Mouse (Mus musculus) liver, adult 2 months (tissue): ENCODE results near the gene Synpr. TPM values are rescaled to one million over a fixed set of nuclear protein-coding genes. Genes with fewer than 3 reads are reported as not detected.
"Not testable (repeated sequence)": the region's sequence is repeated elsewhere in the genome, so short reads cannot be mapped to it uniquely, and the experiment has no call there.

Experiments
- DNase-seq: peaks from one replicate; pipeline ENCODE4 v3.0.0-alpha.2; 2011; ENCODE audit warnings: low read depth, low spot score; ENCODE audit errors: extremely low read depth
- H3K27ac ChIP-seq: fragments of 200-500 bp; replicated peaks from 2 replicates; pipeline ENCODE4 v1.5.1; 2012; ENCODE audit warnings: low read depth, mild to moderate bottlenecking, control low read depth, inconsistent platforms, low read length; ENCODE audit not compliant: insufficient read depth
- H3K27me3 ChIP-seq: fragments of 200-500 bp; 2 replicates; pipeline ENCODE4 v1.6.1; 2012; ENCODE audit warnings: mild to moderate bottlenecking, moderate library complexity, low read length, inconsistent platforms; ENCODE audit not compliant: control insufficient read depth, insufficient read depth
- H3K36me3 ChIP-seq: fragments of 200-500 bp; 2 replicates; pipeline ENCODE4 v1.6.1; 2012; ENCODE audit warnings: low read length, inconsistent platforms; ENCODE audit not compliant: control insufficient read depth, insufficient read depth
- H3K4me1 ChIP-seq: fragments of 200-500 bp; 2 replicates; pipeline ENCODE4 v1.6.1; 2011; ENCODE audit warnings: low read length; ENCODE audit not compliant: control insufficient read depth, insufficient read depth
- H3K4me3 ChIP-seq: fragments of 200-500 bp; 2 replicates; pipeline ENCODE4 v1.5.1; 2011; ENCODE audit warnings: low read depth, mild to moderate bottlenecking, control low read depth, low read length, moderate library complexity; ENCODE audit not compliant: insufficient read depth
- H3K79me2 ChIP-seq: fragments of 200-500 bp; 2 replicates; pipeline ENCODE4 v1.6.1; 2012; ENCODE audit warnings: inconsistent platforms, mild to moderate bottlenecking, low read length, moderate library complexity; ENCODE audit not compliant: control insufficient read depth, insufficient read depth
- H3K9ac ChIP-seq: fragments of 200-500 bp; 2 replicates; pipeline ENCODE4 v1.6.1; 2012; ENCODE audit warnings: low read depth, mild to moderate bottlenecking, control low read depth, inconsistent platforms, low read length
- CTCF ChIP-seq: fragments of 200-500 bp; IDR thresholded peaks from 2 replicates; pipeline ENCODE4 v1.5.1; 2011; ENCODE audit warnings: low read depth, low read length, control low read depth
- POLR2A ChIP-seq: fragments of 200-500 bp; IDR thresholded peaks from 2 replicates; pipeline ENCODE4 v1.6.1; 2011; ENCODE audit warnings: low read length, control low read depth; ENCODE audit not compliant: insufficient read depth; ENCODE audit errors: extremely low read depth
- WGBS: fragments of 180-500 bp; shearing (Covaris S2); methylation state at CpG from one replicate; pipeline ENCODE4 v1.1.7; 2018; 5-methylcytosine and 5-hydroxymethylcytosine counted together
- polyA plus RNA-seq: library from polyadenylated mRNA; depleted of rRNA; stranded (reverse); fragments of >200 nt; gene quantifications from 2 replicates; pipeline ENCODE4 v1.2.3, GENCODE M21; 2012; rRNA removed
- total RNA-seq: library from RNA; depleted of rRNA; stranded (reverse); fragments of >200 nt; gene quantifications from 2 replicates; pipeline ENCODE4 v1.2.3, GENCODE M21; 2014; rRNA removed

Gene Synpr
- total RNA-seq (0.40 TPM in 1 of 2 replicates, not detected in the other), polyA plus RNA-seq (not detected in 2 replicates)

- Histone ChIP-seq H3K9ac (no peak within 1 kb of the TSS), H3K27ac (no peak within 1 kb of the TSS), H3K4me3 (no peak within 1 kb of the TSS), H3K36me3 (no peaks in the 10 kb centered on the region), H3K4me1 (no peaks in the 10 kb centered on the region), H3K79me2 (no peaks in the 10 kb centered on the region), H3K27me3 (no peaks in the 10 kb centered on the region)
- DNase-seq: no peak
- TF ChIP-seq POLR2A (no peak), CTCF (no peak)
- 8% methylated on average over 27 of the region's 27 CpGs for WGBS
Observed at GRCm38 (mm10) chr14:13284091-13284844, at the start of gene Synpr. TSS of gene Synpr (plus strand) at chr14:13284780.

- Histone ChIP-seq H3K27me3 (no peaks in the 10 kb centered on the region), H3K36me3 (no peaks in the 10 kb centered on the region), H3K4me3 (no peak overlapping the region), H3K9ac (no peak overlapping the region), H3K27ac (no peak overlapping the region), H3K4me1 (no peaks in the 10 kb centered on the region), H3K79me2 (no peaks in the 10 kb centered on the region)
- WGBS: 4% methylated on average over 1 of the region's 1 CpGs
- DNase-seq: peak; percentile 10
- TF ChIP-seq CTCF (peak; percentile 16; the same call in 1 of the 2 replicates), POLR2A (no peak)
Observed at GRCm38 (mm10) chr14:13236929-13237328, 47.7 kb upstream of the Synpr start.

GRCm38 (mm10) chr14:13247431-13247830 lies 37.1 kb upstream of the Synpr start:
- Histone ChIP-seq H3K79me2 (no peaks in the 10 kb centered on the region), H3K9ac (no peak overlapping the region), H3K4me1 (no peaks in the 10 kb centered on the region), H3K4me3 (no peak overlapping the region), H3K36me3 (no peaks in the 10 kb centered on the region), H3K27me3 (no peaks in the 10 kb centered on the region), H3K27ac (no peak overlapping the region)
- TF ChIP-seq CTCF (no peak), POLR2A (no peak)
- no peak for DNase-seq
- WGBS: 58% methylated on average over 4 of the region's 4 CpGs

GRCm38 (mm10) chr14:13249361-13249760 lies 35.2 kb upstream of the Synpr start:
- Histone ChIP-seq H3K79me2 (no peaks in the 10 kb centered on the region), H3K36me3 (no peaks in the 10 kb centered on the region), H3K27me3 (no peaks in the 10 kb centered on the region), H3K27ac (no peak overlapping the region), H3K4me1 (no peaks in the 10 kb centered on the region), H3K9ac (no peak overlapping the region), H3K4me3 (no peak overlapping the region)
- no peak for DNase-seq
- no peak for TF ChIP-seq CTCF
- no peak for TF ChIP-seq POLR2A

GRCm38 (mm10) chr14:13252594-13252993 lies 32.0 kb upstream of the Synpr start:
- no peaks in the 10 kb centered on the region for H3K36me3 ChIP-seq
- TF ChIP-seq POLR2A (no peak), CTCF (no peak)
- H3K4me3 ChIP-seq: no peak overlapping the region
- DNase-seq: no peak
- H3K9ac ChIP-seq: no peak overlapping the region
- no peaks in the 10 kb centered on the region for H3K27me3 ChIP-seq
- 87% methylated on average over 1 of the region's 1 CpGs for WGBS
- no peaks in the 10 kb centered on the region for H3K4me1 ChIP-seq
- H3K79me2 ChIP-seq: no peaks in the 10 kb centered on the region
- H3K27ac ChIP-seq: no peak overlapping the region

GRCm38 (mm10) chr14:13254741-13255140 lies 29.8 kb upstream of the Synpr start:
- not testable (repeated sequence) for H3K4me3 ChIP-seq, H3K27ac ChIP-seq, DNase-seq, H3K9ac ChIP-seq, H3K36me3 ChIP-seq, H3K27me3 ChIP-seq, H3K4me1 ChIP-seq, H3K79me2 ChIP-seq
- WGBS: 81% methylated on average over 2 of the region's 2 CpGs
